Comparison of ENCODE assay signal across 11 mouse cellular contexts in genomic region chr17:70707819-70708140, GRCm38 (mm10).
DNase-seq lines count a peak whose midpoint lies in the region; ATAC-seq and TF ChIP-seq lines count a peak whose summit lies in the region.
"Had no signal": no experiment of that assay in that cellular context is flagged by ENCODE, and none has a peak within 500 bp of the region (broad histone marks: within the 10 kb centered on the region; RNA-seq: fewer than 3 reads in every experiment).

No protein-coding gene starts in this region.

- H3K27ac ChIP-seq in kidney, embryonic 16.5 days (ENCODE audit: low read length), result 0 out of 2 replicates have a peak overlapping the region, but pooled peaks have one; percentile 7
- H3K27ac ChIP-seq in embryonic facial prominence, embryonic 14.5 days (replicated peaks; ENCODE audit: low read depth, low read length), result no peak overlapping the region
- no peak overlapping the region for H3K27ac ChIP-seq in intestine, embryonic 15.5 days
- no peak overlapping the region for H3K27ac ChIP-seq in neural tube, embryonic 14.5 days (ENCODE audit: low read depth, low read length)

- H3K4me2 ChIP-seq in kidney, embryonic 16.5 days (replicated peaks; ENCODE audit: low read depth, low read length), result peak overlapping the region; percentile 61
- 0 out of 2 replicates have a peak overlapping the region, but pooled peaks have one; percentile 57 for H3K4me2 ChIP-seq in embryonic facial prominence, embryonic 14.5 days (ENCODE audit: low read depth, low read length)
- 0 out of 2 replicates have a peak overlapping the region, but pooled peaks have one; percentile 68 for H3K4me2 ChIP-seq in intestine, embryonic 15.5 days (replicated peaks)
- H3K4me2 ChIP-seq in neural tube, embryonic 14.5 days (ENCODE audit: low read depth, low read length), result peak overlapping the region; percentile 56; the same call in 1 of the 2 replicates

- no peak for TF ChIP-seq CTCF in lung, adult 2 months (IDR thresholded peaks at IDR 0.05; ENCODE audit: insufficient read depth, low read length)

- 0 out of 2 replicates have a peak overlapping the region, but pooled peaks have one; percentile 24 for H3K9ac ChIP-seq in kidney, embryonic 16.5 days (replicated peaks; ENCODE audit: low read length)
- H3K9ac ChIP-seq in embryonic facial prominence, embryonic 14.5 days (ENCODE audit: low read depth, low read length), result no peak overlapping the region
- no peak overlapping the region for H3K9ac ChIP-seq in intestine, embryonic 15.5 days
- H3K9ac ChIP-seq in neural tube, embryonic 14.5 days (replicated peaks; ENCODE audit: low read depth, low read length), result no peak overlapping the region

- peaks cover 15% of the 10 kb centered on the region for H3K4me1 ChIP-seq in kidney, embryonic 16.5 days (ENCODE audit: insufficient read depth, low read length)
- H3K4me1 ChIP-seq in embryonic facial prominence, embryonic 14.5 days (ENCODE audit: control insufficient read depth, insufficient read depth, low read length), result no peaks in the 10 kb centered on the region
- peaks cover 7% of the 10 kb centered on the region for H3K4me1 ChIP-seq in intestine, embryonic 15.5 days (replicated peaks)
- H3K4me1 ChIP-seq in neural tube, embryonic 14.5 days (ENCODE audit: control insufficient read depth, insufficient read depth, low read length), result no peaks in the 10 kb centered on the region
- H3K4me1 ChIP-seq in lung, adult 2 months (ENCODE audit: control insufficient read depth, insufficient read depth, low read length), result no peaks in the 10 kb centered on the region; the same call in 1 of the 2 replicates

- no peaks in the 10 kb centered on the region for H3K27me3 ChIP-seq in kidney, embryonic 16.5 days (ENCODE audit: insufficient read depth, low read length)
- no peaks in the 10 kb centered on the region for H3K27me3 ChIP-seq in embryonic facial prominence, embryonic 14.5 days (replicated peaks; ENCODE audit: control insufficient read depth, insufficient read depth, low read length)
- H3K27me3 ChIP-seq in intestine, embryonic 15.5 days (replicated peaks), result no peaks in the 10 kb centered on the region
- H3K27me3 ChIP-seq in neural tube, embryonic 14.5 days (ENCODE audit: control insufficient read depth, insufficient read depth, low read length), result no peaks in the 10 kb centered on the region

- 37% methylated on average over 6 of the region's 6 CpGs for WGBS in kidney, embryonic 16.5 days
- 37% methylated on average over 6 of the region's 6 CpGs for WGBS in embryonic facial prominence, embryonic 14.5 days
- 38% methylated on average over 6 of the region's 6 CpGs for WGBS in intestine, embryonic 15.5 days
- WGBS in neural tube, embryonic 14.5 days, result 48% methylated on average over 6 of the region's 6 CpGs
- WGBS in lung, adult 2 months, result 31% methylated on average over 6 of the region's 6 CpGs

- 0 out of 2 replicates have a peak, but pooled peaks have one; percentile 10 for ATAC-seq in kidney, embryonic 16.5 days (ENCODE audit: low FRiP score, low TSS enrichment)
- no peak for ATAC-seq in embryonic facial prominence, embryonic 14.5 days (ENCODE audit: low read depth)
- no peak; the same call in 1 of the 2 replicates for ATAC-seq in intestine, embryonic 15.5 days
- peak; percentile 28; the same call in 1 of the 2 replicates for ATAC-seq in neural tube, embryonic 14.5 days (ENCODE audit: low read depth)
- ATAC-seq in granulocyte monocyte progenitor cell, adult 5-6 weeks (replicated peaks; ENCODE audit: poor library complexity, severe bottlenecking), result no peak

- H3K4me3 ChIP-seq in kidney, embryonic 16.5 days (ENCODE audit: low read length), result peak overlapping the region; percentile 34
- H3K4me3 ChIP-seq in embryonic facial prominence, embryonic 14.5 days (ENCODE audit: low read depth, low read length), result no peak overlapping the region
- no peak overlapping the region for H3K4me3 ChIP-seq in intestine, embryonic 15.5 days (replicated peaks)
- no peak overlapping the region for H3K4me3 ChIP-seq in neural tube, embryonic 14.5 days (ENCODE audit: low read depth, low read length)
- no peak overlapping the region for H3K4me3 ChIP-seq in lung, adult 2 months (replicated peaks; ENCODE audit: extremely low read depth, low read depth, low read length)

- H3K9me3 ChIP-seq in kidney, embryonic 16.5 days (ENCODE audit: low read length), result no peaks in the 10 kb centered on the region
- H3K9me3 ChIP-seq in embryonic facial prominence, embryonic 14.5 days (ENCODE audit: control insufficient read depth, low read length), result no peaks in the 10 kb centered on the region
- H3K9me3 ChIP-seq in intestine, embryonic 15.5 days, result no peaks in the 10 kb centered on the region
- no peaks in the 10 kb centered on the region for H3K9me3 ChIP-seq in neural tube, embryonic 14.5 days (ENCODE audit: control insufficient read depth, low read length)

- TF ChIP-seq POLR2A in lung, adult 2 months (IDR thresholded peaks at IDR 0.05; ENCODE audit: borderline replicate concordance, extremely low read depth, low read depth, low read length), result no peak

- H3K36me3 ChIP-seq in kidney, embryonic 16.5 days (ENCODE audit: insufficient read depth, low read length), result no peaks in the 10 kb centered on the region
- no peaks in the 10 kb centered on the region for H3K36me3 ChIP-seq in embryonic facial prominence, embryonic 14.5 days (ENCODE audit: control insufficient read depth, insufficient read depth, low read length)
- no peaks in the 10 kb centered on the region for H3K36me3 ChIP-seq in intestine, embryonic 15.5 days
- no peaks in the 10 kb centered on the region for H3K36me3 ChIP-seq in neural tube, embryonic 14.5 days (ENCODE audit: control insufficient read depth, insufficient read depth, low read length)

- DNase-seq in kidney, adult 8-10 months, result no peak
- DNase-seq in embryonic facial prominence, embryonic 14.5 days (ENCODE audit: low spot score), result no peak
- no peak for DNase-seq in layer of hippocampus, postnatal 36 days
- DNase-seq in lung, adult 2 months, result no peak
- DNase-seq: adrenal gland, adult 8-10 months; cerebellum, postnatal 36 days; kidney, adult 18-20 months had no signal

Comparison
In these comparisons a context has a peak if more than half of its experiments do, and no peak if none do; other contexts are left out.
1. ATAC-seq: peak in kidney, embryonic 16.5 days (single experiment) and neural tube, embryonic 14.5 days (single experiment); none in embryonic facial prominence, embryonic 14.5 days (single experiment), intestine, embryonic 15.5 days (single experiment) and granulocyte monocyte progenitor cell, adult 5-6 weeks (single experiment).
2. Peak in every context shown above with its lines, with median percentiles within 50 percentile points of each other: H3K4me2 ChIP-seq.